Mouse (Mus musculus): Measurements from ENCODE around the gene Osbpl11. TPM values are rescaled to one million over a fixed set of nuclear protein-coding genes. Genes with fewer than 3 reads are reported as not detected.
"Not testable (repeated sequence)": the region's sequence is repeated elsewhere in the genome, so short reads cannot be mapped to it uniquely, and the experiment has no call there.

Osbpl11 gene
- total RNA-seq, 4 experiments from 2014 or later, result 18.9 to 23.1 (median 21.8) TPM

DNA sequence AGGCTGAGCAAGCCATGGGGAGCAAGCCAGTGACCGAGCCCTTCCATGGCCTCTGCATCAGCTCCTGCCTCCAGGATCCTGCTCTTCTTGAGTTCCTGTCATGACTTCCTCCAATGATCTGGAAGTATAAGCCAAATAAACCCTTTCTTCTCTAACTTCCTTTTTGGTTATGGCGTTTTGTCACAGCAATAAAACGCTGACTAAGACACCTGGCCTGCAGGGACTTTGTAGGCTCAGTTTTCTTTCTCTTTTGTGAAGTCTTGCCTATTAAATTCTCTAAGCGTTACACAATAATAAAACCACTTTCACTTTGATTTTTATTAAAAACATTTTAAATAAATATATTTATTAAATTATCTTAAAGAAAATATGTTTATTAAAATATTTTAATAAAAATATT is 7.1 kb upstream of the Osbpl11 start:
- no peak for DNase-seq (ENCODE audit: low spot score in 2 of 2)

DNA sequence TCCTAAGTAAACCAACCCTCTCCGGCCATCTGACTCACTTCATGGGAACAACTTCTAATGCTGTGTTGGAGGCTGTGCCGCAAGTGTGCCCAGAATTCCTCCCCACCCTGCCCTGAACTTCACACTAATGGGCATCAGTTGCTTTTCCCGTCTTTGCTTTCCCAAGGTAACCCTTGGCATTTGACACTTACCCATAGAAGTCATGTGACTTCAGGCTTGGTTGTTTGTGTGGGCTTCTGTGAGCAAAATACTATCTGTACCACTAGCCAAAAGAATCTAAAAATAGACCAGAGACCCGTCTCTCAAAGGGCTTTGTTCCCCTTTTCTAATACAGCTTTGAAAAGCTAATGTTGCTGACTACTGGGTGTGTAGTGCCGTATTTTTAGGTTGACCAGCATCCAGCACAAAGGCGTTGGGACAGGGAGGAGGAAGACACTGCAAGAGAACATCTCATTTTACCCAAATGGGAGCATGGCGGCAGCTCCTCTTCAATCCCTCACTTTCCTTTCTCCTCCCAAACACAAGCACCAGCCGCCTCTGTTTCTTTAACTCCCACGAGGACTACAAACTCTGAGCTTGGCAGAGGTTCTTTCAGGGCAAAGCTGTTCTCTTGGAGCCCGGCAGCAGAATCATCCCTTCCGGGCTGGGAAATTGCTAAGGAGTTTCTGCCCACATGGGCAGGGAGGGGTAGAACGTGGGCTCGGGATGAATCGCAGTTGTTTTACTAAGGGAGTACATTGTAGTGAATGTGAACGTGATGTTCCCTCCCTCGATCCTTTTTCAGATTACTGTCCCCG is 6.4 kb upstream of the Osbpl11 start:
- peak; percentile 62 to 64 for DNase-seq (ENCODE audit: low spot score in 2 of 2)

DNA sequence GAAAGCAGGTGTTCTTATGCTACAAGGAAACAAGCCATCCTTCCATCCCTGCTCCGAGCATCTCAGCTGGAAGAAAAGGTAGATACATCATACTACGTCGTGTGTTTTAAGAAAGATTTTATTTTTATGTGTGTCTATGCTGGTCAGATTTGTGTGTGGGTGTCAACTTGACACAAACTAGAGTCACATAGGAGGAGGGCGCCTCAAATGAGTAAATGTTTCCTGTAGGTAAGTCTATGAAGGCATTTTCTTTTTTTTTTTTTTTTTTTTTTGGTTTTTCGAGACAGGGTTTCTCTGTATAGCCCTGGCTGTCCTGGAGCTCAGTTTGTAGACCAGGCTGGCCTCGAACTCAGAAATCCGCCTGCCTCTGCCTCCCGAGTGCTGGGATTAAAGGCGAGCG is 5.6 kb upstream of the Osbpl11 start:
- not testable (repeated sequence) for DNase-seq (ENCODE audit: low spot score in 2 of 2)

DNA sequence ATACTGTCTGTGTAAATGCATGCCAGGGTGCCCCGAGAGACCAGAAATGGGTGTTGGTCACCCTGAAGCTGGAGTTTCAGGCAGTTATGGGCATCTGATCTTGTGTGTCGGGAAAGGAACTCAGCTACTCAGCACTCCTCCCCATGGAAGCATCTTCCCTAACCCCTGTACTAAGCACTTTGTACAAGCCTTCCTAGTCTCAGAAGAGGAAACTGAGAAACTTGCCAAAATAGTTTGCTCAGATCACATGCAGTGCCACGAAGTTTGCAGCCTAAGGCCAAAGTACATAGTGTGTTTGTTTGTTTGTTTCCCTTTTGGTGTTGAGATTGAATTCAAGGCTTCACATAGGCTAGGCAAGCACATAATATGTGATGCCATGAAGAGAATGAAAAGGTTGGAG is 5.0 kb upstream of the Osbpl11 start:
- DNase-seq (ENCODE audit: low spot score in 2 of 2), result no peak

DNA sequence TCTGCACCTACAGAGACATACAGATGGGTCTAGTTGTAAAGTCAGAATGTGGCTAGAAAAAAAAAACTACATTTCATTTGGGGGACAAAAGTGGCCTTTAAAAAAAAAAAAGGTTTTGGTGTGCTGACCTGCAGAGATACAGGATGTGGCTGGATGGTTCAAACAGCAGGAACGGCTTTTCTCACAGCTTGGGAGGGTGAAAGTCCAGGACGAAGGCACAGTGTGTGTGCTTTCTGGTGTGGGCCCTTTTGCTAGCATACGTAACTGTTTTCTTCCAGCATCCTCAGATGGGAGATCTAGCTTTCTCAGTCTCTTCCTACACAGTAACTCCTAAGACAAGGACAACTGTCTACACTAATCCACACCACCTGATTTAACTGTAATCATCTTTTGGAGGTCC is 4.1 kb upstream of the Osbpl11 start:
- DNase-seq (ENCODE audit: low spot score in 2 of 2), result no peak

DNA sequence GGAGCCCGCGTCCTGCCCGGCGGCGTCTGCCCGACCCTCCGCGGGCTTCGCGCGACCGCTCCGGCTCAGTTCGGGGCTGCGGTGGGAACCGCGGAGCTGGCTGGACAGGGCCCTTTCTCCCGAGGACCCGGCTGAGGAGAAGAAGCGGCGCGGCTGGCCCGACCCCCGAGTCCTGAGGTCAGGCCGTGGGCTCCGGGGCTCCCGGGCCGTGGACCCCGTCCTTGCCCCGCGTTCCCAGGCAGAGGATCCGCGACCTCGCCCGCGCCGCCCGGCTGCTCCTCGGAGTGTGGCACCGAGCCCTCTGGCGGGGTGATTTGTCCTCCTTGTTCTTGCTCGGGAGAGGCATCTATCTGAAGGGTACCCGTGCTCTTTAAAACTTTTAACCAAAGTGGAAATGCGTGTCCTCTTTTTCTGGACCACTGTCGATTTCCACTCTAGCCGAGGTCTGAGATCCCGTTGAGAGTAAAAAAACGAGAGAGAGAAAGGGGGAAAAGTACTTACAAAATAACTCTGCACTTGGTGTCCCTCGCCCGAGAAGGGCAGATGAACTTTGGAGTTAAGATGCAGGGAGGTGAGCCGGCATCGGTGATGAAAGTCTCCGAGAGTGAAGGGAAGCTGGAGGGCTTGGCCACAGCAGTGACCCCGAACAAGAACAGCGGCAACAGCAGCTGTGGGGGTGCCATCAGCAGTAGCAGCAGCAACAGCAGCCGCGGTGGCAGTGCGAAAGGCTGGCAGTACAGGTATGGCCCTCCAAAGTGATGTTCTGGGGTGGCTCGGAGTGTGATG is 583 bp downstream of the Osbpl11 start:
- peak in 1 of 2 experiments; percentile 28 for DNase-seq (ENCODE audit: low spot score in 2 of 2)

DNA sequence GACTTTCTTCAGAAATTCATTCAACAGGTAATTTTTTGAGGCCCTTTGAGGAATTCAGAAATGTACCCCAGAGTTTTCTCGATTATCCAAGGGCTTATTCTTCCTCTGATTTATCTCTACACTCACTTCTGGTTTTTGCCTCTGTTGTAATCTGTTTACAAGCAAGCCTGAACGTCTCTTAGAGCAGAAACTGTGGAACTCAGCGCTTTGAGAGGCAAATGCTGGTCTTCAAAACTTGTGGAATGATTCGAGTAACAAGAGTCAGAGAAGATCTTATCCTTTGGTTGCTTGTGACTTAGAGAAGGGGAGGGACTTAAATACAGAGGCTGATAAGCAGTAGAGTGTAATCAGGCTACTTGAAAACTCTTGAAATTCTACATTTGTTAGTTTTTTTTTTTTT is 1.3 kb downstream of the Osbpl11 start:
- DNase-seq (ENCODE audit: low spot score in 2 of 2), result no peak

DNA sequence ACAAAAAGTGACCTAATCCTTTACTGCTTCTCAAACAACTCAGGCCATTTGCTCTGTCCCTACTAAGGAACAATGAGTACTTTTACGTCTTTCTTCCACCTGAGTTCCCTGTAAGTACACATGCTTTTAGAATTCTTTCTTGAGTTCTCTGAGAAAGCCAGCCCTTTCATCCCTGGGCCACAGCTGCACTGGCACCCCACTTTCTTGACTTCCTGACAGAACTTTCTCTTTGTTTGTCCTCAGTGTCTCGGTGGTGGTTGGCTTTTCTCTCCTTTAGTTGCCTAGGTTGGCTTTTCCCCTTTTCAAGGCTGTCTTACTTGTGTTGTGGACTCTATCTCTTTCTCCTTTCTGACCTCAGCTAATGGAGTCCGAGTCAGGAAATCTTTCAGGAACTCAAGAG is 3.2 kb downstream of the Osbpl11 start:
- DNase-seq (ENCODE audit: low spot score in 2 of 2), result no peak

DNA sequence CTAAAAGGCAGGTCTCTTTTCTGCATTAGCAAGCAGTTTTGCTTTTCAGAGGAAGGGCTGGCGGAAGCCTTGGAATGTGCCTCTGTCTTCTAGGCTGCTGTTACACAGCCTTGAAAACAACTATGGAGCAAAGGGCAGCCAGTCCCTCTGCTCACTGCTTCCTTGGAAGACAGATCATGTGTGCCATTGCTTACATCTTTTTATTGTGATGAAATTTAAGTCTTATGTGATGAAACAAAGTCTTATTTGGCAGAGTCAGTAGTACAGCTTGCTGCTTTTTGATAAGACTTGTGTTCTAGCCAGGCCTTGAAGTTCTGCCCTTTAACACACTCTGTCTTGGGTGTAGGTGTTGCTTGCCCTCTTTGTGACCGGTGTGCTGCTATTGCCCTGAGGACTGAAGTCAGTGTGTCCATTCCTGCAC is 6.8 kb downstream of the Osbpl11 start:
- no peak for DNase-seq (ENCODE audit: low spot score in 2 of 2)

DNA sequence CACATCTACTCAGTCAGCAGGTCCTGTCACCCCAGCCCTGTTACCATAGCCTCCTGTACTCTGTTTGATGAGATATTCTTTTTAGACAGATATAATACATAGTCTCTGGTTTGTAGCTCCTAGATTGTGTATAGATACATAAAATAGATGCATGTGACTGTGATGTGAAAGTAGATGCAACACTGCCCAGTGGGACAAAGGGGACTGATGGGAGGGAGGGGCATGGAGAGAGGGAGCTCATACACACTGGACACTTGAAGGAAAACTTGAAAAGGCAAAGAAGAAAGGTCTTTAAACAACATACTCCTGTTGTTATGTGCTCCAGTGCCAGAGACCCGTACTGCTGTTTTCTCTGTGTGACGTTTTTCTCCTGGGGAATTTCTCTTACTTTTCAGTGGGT is 7.4 kb downstream of the Osbpl11 start:
- DNase-seq (ENCODE audit: low spot score in 2 of 2), result no peak

DNA sequence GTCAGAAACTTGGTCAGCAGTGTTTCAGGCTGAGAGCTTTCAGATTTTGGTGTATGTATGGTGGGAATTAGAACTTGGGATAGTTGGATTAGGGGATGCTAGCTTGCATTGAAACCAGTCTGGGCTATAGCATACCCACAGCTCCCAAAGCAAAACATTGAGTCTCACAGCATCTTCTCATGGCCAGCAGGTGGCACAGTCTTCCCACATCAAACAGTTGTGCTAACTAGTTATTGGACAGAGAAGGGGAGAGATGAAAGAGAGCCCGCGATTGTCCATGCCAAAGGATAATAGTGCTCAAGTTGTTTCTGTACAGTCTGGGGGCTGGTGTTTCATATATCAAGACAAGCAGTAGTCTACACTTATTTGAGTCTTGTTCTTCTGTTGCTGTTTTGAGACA is 8.8 kb downstream of the Osbpl11 start:
- DNase-seq (ENCODE audit: low spot score in 2 of 2), result peak in 1 of 2 experiments; percentile 63

DNA sequence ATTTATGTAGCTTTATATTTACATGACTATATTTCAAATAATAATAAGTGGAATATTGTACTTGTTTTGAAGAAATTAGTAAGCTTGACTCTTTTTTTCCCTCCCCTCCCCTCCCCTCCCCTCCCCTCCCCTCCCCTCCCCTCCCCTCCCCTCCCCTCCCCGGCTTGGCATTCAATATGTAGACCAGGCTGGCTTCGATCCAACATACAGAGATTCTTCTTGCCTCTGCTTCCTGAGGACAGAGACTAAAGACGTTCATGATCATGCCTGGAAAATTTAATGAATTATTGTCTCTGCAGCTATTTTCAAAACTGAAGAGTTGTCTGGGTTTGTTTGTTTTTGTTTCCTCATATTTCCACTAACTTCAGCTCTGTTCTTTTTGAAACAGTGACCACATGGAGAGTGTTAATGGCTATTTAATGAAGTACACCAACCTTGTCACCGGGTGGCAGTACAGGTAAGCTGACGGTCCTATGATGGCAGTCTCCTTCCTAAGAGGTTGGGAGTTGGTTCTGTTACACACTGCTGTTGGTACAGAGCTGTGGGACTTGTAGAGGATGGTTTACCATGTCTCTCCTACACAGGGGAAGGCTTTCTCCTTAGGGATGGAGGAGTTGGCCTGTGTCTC is 10.9 kb downstream of the Osbpl11 start:
- no peak for DNase-seq (ENCODE audit: low spot score in 2 of 2)

DNA sequence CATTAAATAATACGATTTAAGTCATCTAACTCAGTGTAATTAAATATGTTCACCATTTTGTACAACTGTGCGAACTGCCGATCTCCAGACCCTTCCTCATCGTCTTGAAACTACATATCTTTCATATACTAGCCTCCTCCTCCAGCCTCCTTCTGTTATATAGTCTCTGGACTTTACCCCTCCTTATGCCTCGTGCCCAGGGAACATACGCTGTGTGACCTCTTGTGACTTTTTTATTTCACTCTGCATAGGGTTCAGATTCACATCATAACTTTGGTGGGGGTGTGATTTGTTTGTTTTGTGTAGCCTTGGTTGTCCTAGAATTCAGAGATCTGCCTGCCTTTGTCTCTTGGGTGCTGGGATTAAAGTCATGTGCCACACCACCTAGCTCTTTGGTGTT is 11.7 kb downstream of the Osbpl11 start:
- DNase-seq (ENCODE audit: low spot score in 2 of 2), result no peak

DNA sequence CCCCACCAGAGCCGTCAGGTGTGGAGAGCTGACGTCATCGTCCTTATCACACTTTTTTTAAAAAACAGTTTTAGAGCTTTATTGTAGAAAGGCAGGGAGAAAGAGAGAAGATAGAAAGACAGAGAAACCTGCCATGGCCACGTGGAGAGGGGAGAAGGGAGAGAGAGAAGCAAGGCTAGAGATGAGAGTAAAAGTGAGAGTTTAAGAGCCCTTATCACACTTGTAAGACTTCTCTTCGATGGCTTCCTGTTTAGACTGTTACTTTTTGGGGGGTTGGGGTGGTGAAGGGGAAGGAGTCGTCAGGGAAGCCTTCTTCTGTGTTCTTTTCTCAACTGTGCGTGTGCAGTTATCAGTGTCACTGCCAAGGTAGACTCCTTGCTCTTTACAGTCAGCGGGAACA is 15.7 kb downstream of the Osbpl11 start:
- DNase-seq (ENCODE audit: low spot score in 2 of 2), result no peak

DNA sequence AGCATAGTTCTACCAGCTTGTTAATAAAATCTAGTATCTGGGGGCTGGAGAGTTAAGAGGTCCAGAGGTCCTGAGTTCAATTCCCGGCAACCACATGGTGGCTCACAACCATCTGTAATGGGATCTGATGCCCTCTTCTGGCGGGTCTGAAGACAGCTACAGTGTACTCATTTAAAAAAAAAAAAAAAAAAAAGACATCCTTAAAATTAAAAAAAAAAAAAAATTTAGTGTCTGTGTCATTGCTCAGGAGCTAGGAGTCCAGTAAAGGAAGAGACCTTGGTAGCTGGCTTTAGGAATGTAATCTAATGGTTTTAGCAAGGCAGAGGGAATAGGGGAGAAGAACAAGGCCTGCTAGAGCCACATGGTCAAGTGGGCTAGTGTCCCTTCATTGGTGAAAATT is 25.9 kb downstream of the Osbpl11 start:
- no peak for DNase-seq (ENCODE audit: low spot score in 2 of 2)

DNA sequence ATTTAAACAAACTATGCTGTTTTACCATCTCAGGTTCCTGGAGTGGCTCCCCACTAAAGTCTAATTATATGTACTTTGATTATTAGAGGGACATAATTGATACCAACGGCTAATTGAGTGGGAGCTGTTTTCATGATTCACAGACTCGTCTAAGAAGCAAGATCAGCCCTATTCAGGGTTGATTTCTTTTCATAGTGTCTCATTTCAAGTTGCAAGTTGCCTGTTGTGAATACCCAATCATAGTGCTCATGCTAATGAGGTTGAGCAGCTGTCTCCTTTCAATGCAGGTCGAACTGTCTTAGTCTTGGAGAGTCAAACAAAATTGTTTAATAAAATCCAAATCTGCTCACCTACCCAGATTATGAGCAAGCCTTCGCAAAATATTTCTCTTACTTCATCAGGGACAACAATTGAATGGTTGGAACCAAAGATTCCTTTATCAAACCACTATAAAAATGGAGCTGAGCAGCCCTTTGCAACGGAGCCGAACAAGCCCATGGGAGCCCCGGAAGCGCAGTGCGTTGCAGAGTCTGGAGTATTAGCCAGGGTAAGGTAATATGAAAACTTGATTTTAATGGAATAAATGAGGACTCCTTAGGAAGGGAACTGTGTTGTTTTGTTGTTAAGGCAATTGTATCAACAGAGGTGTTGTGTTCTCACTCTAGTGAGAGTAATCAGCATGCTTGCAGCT is 31.6 kb downstream of the Osbpl11 start:
- no peak for DNase-seq (ENCODE audit: low spot score in 2 of 2)

DNA sequence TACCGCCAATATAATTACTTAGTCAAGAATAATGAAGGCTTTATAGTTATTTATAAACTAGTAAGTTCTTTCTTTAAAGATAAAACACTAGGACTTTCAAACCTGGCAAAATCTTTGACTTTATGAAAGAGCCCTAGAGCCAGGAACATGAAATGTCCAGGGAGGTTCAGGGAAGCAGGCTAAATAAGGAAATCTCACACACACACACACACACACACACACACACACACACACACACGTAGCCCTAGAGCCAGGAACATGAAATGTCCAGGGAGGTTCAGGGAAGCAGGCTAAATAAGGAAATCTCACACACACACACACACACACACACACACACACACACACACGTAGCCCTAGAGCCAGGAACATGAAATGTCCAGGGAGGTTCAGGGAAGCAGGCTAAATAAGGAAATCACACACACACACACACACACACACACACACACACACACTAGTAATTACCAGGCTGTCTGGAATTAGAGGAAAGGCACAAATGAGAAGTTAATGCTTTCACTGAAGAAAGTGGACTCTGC is 32.7 kb downstream of the Osbpl11 start:
- not testable (repeated sequence) for DNase-seq (ENCODE audit: low spot score in 2 of 2)

DNA sequence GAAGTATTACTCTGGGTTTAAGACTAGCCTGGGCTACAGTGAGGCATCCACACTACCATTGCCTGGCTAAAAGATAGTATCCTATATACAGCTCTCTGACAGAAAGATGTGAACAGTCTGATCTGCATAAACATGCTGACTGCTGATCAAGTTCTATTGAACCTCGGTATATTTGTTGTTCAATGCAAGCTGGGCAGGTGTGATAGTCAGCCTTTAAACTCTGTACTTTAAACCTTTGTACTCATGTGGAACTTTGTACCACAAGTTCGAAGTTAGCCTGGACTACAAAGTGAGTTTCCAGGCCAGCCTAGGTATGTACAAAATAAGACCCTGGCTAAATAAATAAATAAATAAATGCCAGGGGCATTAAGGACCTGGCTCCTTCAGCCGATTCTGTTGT is 37.6 kb downstream of the Osbpl11 start:
- no peak for DNase-seq (ENCODE audit: low spot score in 2 of 2)

DNA sequence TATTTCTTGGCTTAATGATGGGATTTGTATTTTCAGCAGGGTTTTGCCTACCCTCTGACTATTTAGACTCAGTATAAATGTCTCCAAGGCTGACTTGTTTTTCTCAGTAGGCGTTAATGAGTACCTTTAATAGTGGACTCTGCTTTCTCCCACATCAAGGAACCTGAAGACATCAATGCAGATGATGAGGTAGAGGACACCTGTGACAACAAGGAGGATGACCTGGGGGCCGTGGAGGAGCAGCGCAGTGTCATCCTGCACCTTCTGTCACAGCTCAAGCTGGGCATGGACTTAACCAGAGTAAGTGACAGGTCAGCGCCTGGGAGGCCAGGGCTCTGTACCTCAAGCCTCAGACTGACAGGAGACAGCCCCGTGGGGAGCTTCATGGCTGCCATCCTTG is 39.5 kb downstream of the Osbpl11 start:
- no peak for DNase-seq (ENCODE audit: low spot score in 2 of 2)

DNA sequence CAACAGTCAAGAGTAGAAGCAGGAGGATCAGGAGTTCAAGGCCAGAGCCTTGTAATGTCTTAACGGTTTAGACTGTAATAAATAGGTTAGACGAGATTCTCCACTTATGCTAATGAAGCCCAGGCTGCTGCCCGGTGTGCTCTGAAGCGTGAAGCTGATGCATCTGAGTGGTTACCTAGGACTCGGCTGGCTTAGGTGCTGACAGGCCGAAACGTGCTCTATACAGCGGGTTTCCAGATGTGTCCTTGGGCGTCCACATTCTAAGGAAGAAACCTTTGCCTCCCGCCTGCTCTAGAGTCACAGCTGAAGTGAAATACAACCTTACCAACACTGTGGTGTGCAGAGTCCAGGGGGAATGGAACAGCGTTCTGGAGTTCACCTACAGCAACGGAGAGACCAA is 49.3 kb downstream of the Osbpl11 start:
- DNase-seq (ENCODE audit: low spot score in 2 of 2), result no peak

DNA sequence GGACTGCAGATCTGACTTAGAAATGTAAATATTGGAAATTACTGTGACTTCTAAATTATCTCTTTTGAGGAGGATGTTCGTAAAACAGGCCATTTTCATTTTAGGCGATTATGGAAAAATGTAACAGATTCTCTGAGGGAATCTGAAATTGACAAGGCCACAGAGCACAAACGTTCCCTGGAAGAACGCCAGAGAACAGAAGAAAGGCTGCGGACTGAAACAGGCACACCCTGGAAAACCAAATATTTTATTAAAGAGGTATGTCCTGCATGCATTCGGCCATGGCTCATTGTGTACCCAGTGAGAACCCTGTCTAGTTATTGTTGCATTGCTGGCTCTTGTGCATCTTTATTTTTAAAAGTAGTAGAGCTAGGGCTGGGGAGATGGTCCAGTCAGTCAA is 51.3 kb downstream of the Osbpl11 start:
- no peak for DNase-seq (ENCODE audit: low spot score in 2 of 2)

DNA sequence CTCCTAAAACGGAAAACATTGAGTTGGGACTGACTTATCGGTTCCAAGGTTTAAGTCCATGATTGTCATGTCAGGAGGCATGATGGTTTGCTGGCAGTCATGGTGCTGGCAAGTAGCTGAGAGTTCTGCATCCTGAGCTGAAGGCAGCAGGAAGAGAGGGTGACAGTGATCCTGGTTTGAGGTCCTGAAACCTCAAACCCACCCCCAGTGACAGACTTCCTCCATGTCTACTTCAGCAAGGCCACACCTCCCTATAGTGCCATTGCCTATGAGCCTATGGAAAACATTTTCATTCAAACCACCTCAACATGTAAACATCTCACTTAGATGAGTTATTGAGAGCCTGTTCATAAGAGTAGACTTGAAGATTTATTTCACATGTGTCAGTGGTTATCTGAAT is 54.4 kb downstream of the Osbpl11 start:
- no peak for DNase-seq (ENCODE audit: low spot score in 2 of 2)

Data from layer of hippocampus, adult 8-10 months (tissue).